Mouse (Mus musculus) telencephalon, adult 2 months (tissue): Measurements from ENCODE around the gene Nop9.

Experiments used
- DNase-seq: peaks from one replicate; pipeline ENCODE4 v3.0.0-alpha.2; 2011; ENCODE audit warnings: low read depth, low spot score

Nop9 gene

DNA sequence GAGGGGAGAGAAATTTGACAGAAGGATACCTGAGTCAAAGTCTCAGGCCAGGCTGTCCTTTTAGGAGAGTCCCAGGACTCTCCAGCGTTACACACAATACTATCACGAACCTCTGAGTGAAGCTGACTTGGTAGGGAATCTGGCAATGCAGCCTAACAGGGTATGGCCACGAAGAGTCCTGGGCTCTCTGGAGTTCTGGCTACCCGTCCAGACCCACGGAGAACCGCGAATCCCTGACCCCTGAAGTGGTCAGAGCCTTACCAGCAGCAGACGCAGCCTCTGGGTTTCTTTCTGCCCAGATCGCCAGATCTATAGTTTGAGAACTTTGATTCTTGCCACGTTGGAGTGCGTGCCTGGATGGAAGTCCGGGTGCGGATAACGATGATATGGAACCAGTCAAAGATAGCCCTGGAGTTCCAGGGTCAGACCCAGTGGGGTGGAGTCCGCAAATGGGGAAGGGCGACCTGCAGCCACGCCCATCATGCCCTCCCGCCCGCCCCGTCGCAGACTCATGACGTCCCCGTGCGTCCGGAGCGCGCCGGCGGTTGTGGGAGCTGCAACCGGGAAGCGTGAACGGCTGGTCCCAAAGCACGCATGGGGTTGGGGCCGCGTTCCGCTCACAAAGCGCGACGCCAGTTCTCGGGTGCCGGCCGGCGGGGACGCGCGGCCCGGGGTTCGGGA, at the start of gene Nop9, which contains the start of gene Dhrs1:
TSS of gene Nop9 (plus strand) at position 514 of the 681 bp plus-strand sequence.
TSS of gene Dhrs1 (minus strand) at position 511 of the 681 bp plus-strand sequence.
- peak; percentile 60 for DNase-seq

DNA sequence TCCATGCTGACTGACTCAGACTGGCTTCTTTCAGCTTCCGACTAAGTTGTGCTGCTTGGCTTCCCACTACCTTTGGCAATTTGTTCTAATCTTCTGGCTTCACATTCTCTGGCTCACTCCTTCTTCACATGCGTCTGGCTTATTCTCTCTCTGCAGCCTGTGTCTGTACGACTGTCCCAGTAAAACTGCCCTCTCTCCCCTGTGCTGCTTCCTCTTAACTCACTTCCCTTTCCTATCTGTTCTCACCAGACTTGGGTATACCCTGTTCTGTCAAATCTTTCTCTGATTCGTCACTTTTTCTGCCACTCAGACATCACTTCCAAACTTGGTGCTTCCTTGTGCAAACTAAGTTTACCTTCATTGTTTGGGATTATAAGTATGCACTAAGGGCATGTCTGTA, 48.3 kb upstream of the Nop9 start:
- DNase-seq = no peak

DNA sequence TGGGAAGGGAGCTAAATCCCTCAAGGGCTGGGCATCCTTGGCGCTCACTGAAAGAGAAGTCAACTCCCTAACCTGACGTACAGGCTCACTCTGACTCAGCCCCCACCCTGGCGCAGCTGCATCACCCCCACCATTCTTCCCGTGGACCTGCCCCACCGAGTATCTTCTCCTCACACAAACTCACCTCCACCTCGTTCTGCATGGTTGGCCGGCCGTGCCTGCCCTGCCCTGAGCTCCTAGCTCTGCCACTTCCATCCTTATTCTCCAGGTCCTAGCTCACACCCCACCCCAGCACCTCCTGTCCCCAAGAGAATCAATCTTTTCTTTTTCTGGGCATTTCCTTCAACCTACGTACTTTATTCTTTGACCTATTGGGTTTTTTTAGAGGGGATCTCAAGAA, 44.4 kb upstream of the Nop9 start:
- no peak for DNase-seq

DNA sequence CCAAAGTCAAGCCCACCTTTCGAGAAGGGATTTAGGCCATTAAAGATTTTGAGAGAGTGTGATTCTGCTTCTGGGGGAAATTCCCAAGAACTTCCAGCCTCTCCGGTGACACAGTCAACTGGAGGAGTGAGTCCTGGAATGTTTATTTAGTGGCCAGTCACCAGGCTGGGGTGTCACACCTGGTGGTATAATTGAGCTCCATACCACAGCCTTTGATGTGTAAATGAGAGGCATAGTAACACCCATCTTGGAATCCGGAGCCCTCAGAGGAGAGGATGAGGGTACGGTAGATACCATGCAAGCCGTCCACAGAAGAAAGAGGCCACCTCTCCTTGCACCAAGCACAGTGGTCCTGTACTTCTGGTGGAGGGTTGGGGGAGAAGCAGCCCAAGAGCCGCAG, 42.7 kb upstream of the Nop9 start:
- DNase-seq = no peak

DNA sequence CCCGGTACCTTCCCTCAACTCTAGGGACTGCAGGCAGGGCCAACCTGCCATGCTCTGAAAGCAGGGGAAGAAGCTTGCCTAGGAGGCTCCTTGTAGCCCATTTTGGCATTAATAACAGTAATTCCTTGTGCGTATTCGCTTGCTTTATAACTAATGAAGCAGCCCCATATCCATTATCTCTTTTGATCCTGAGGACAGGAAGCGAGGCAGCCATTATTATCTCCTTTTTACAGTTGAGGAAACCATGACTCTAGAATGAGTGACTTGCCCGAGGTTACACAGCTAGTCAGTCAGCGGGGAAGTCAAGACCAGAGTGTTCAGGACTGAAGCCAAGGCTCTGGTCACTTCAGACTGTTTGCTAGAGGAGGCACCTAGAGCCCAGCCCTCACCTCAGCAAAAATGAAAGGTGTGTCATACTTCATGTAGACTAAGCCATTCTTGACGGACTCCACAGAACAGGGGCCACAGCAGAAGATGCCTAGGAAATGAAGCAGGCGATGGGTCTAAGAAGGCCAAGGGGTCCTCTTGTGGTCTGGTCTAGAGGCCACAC, 39.4 kb upstream of the Nop9 start:
- DNase-seq = no peak

DNA sequence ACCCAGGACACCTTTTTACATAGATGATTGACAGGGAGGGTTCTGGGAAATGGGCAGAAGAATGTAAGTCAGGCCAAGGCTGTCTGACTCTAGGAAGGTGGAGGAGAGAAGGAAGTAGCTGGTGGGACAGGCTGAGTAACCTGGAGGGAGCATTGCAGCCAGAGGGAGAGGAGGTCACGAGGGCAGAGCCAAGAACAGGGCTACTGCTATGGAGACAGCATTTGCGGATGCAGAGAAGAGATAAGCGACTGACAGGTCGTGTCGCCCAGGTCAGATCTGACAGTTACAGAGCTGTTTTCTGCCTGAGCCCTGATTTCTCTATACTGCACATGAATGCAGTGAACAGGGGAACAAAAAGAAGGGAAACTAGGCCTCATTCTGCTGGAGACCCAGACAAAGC, 38.1 kb upstream of the Nop9 start:
- no peak for DNase-seq

DNA sequence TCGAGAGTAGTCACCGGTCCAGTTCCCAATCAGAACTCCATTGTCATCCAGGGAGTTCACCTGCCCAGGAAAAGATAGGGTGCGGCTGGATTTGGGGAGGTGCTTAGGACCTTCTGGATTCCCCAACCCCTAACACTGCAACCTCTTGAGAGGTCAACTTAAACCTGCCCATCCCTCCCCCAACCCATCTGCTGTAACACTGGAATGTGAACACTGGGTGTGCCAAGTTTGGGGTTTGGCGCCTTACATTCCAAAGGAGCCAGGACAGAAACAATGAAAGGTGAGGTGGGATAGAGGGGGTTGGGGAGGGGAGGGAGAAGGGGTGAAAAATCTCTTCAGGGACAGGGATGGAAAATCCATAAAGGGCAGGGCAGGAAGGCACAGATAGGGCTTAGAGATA, 36.0 kb upstream of the Nop9 start:
- DNase-seq = no peak

DNA sequence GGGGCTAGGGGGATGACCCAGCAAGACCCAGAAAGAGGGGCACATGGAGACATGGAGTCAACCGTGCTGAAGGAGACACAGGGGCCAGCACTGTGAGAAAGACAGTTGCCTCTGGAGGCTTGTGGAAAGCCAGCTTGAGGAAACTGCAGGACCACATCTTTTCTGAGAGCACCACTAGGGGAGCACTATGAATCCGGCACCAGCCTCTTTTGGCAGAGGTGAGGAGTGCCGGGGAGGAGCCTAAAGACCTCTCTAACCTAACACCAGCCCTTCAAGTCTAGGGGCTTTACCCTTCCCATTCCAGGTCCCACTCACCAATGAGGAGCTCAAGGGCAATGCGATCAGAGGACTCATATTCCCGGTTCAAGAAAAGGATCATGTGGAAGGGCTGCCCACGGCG, 33.7 kb upstream of the Nop9 start:
- no peak for DNase-seq

DNA sequence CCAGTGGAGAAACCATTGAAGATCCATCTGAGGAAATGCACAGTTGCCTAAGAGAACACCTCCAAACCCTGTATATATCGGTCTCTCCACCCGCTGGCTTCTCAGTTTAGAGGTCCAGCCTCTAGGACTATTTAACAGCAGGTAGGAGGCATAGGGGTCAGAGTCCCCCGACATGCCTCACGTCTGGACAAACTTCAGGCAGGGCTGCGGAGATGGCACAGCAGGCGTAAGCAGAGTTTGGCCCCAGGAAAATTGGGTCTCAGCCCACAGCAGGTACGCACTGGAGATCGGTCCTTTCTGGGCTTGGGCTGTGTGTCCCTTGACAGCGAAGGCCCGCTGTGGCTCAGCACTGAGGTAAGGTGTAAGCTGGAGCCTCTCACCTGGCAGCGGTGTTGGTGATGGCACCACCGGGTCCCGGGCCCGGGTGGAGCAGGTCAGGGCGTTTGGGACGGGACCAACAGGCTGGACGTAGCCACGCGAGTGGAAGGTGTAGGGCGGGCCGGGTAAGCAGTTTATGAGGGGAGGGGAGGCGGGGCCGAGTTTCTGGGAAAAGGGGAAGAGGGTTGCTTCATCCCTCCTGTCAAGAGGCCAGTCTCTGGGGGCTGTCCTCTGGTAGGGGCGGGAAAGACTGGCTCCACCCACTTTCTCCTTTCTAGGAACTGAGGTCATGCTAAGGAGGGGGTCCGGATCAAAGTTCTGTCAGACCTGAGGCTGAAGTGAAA, 32.3 kb upstream of the Nop9 start:
- DNase-seq = no peak

DNA sequence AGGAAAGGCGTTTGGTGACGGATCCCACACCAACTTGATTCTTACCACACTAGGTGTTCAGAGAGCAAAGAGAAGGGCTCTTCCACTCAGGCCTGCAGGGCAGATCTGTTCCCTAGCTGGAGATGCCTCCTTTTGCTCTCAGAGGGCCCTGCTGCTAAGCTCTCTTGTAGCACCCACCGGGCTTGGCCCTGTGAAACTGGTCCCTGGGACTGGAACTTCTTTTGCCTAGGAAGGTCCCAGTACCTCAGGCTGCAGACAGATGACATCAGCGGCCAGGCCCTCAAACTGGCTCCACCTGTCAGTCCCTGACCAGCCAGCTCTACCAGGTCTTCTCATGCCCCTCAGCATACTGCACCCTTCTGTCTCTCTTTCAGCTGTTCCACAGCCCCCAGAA, 31.8 kb upstream of the Nop9 start, which contains the start of gene Tgm1:
TSS of gene Tgm1 (minus strand) at position 198 of the 394 bp plus-strand sequence.
- DNase-seq = no peak

DNA sequence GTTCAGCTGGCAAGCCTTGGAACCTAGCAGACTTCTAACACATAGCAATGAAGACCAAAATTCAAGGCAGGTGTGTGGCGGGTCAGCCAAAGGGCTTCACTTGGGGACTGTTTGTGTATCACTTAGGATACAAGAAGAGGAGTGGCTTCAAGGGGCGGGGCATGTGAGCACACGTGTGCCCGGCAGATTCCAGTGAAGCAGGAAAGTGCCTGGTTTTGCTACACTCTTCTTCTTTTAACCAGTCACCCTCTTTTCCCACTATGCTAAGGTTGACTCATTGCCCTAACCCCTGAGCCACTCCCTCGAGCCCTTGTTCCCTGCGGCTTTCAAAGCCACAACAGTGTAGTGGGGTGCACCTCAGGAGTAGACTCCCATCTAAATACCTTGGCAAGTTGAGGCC, 30.6 kb upstream of the Nop9 start:
- no peak for DNase-seq

DNA sequence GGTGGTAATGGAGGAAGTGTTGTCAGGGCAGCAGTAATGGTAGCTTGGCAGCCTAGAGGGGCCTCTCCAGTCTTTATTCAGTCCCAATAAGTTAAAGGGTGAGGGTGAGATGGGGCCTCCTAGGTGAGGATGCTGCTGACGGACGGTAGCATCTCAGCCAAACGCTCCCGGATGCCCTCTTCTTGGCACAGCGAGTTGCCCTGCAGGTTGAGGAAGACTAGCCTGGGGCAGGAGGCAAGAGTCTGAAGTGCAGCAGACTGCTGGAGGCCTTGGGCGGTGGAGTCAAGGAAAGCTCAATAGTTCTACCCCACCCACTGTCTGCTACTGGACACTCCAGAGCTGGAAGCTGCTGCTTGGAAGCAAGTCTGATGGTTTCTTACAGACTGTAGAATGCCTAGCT, 29.2 kb upstream of the Nop9 start:
- DNase-seq = no peak

DNA sequence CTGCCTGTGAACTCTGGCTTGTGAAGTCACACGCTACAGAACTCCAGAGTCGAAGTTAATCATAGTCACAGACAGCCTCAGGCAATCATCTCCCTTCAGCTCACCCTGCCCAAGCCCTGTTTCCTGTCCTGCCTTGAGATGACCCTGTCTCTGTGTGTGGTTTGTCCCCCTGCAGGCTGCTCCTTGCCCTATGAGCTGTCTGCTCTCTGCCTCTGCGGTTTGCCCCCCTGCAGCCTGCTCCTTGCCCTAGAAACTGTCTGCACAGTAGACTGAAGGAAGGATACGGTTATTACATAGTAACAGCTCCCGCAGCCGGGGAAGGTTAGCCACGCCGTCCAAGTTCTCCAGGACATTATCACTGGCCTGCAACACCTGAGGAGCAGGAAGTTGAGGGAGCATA, 28.6 kb upstream of the Nop9 start:
- DNase-seq = no peak

DNA sequence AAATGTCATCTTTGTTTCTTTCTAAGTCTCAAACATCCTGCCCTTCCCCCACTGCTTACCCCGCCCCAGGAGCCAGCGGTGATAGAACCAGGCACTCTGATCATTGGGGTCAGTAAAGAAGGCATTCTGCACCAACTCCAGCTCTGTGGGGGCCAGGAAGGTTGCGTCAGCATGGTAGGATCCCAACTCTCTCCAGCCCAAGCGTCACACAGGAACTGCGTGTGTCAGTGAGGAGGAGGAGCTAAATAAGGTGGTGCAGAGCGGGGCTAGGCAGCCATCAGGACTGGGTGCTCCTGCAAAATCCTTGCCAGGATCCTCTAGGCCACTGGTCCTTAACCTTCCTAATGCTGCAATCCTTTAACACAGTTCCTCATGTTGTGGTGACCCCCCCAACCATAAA, 25.8 kb upstream of the Nop9 start:
- no peak for DNase-seq

DNA sequence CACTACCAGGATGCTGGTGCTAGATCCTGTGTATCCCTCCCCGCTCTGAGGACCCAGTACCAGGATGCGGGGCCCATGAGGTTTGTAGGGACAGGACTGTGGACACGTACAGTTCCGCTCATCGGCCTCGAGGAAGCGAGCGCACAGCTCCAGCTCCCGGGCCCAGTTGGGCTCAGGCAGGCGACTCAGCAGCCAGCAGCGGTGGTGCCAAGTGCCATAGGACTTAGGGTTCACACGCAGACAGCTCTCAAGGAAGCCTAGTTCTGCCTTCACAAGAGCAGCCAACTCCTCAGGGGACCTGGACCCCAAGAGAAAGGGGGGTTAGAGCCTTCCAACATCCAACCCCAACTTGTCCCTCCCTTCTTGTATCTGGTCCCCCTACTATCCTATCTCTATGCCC, 24.8 kb upstream of the Nop9 start:
- no peak for DNase-seq

DNA sequence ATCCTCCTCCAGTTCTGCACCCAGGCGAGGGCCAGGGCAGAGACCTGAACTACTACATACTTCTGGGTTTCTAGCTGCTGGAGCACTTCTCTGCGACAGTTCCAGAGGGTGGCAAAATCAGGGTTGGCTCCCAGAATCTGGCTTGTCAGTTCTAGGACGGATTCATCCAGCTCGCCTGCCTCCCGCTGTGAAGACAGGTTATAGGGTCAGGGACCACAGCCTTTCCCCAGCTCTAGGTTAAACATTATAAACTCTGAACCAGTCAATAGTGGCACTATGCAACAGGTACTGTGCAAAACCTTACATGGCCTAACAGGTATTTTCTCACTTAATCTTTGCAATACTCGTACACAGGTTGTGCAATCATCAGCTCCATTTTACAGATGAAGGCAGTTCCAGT, 24.4 kb upstream of the Nop9 start:
- no peak for DNase-seq

DNA sequence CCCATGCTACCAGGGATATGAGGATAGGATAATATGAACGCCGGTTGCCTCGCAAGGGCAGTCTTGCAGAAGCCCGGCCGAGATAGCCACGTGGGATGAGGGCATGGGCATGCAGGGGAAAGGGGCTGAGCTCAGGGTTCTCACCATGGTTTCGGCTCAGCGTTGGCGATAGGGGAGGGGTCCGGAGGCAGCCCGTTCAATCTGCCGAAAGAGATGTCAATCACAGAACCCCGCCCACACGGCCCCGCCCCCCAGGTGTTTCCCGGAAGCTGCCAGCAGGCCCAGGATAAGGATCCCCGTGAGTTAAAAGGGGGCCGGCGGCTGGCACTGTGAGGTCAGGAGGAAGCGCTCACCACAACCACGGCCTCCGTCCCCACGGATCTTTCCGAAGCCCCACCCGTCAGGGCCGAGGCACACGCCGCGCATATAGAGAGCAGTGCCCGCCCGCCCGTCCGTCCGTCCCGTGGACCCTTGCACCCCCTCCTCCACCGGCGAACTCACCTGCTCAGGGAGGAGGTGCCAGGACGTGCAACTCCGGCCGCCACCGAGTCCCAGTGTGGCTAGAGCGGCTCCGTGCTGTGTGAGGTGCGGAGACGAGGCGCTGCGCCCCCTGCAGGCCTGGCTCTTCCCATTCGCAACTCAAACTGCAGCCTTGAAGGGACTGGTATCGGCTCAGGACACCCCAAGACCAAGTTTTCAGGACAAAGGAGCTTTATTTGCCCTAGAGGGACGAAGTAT, 23.6 kb upstream of the Nop9 start, which contains the start of gene Rabggta:
TSS of gene Rabggta (minus strand) at position 564 of the 738 bp plus-strand sequence.
- DNase-seq = peak; percentile 92

DNA sequence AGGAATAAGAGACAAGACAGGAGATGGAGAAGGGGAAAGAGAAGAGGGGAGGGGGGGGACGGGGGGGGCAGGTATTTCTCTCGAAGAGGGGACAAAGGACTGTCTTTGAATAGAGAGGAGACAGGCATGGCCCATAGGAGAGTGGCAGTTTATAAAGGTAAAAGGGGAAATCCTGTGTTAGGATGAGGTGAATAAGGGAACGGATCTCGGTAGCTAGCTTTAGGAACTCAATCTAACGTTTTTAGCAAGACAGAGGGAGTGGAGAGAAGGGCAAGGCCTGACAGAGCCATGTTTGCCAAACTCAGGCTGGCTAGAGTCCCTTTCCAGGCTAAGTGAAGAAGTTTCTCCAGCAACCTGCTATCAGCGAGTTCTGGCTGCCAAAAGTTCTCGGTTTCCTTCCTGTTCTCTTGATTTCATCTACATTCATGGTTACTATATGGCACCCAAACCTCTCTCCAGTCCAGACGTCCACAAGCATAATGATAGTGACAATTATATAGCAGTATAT, 23.0 kb upstream of the Nop9 start:
- no peak for DNase-seq

DNA sequence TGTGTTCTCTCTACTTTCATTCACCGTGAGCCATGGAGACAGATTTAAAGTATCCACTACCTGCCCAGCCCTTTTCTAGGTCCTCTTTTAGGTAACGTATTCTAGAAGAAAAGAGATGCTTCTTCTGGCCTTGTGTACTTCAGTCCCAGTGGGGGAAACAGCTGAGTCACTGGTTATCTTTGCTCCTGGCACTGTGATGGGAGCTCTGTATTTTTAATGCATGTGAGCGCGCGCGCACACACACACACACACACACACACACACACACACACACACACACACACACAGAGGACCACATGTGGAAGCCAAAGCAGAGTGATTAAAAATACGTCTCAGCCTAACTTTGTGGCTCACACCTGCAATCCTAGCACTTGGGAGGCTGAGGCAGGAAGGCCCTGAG, 22.1 kb upstream of the Nop9 start:
- DNase-seq = no peak

DNA sequence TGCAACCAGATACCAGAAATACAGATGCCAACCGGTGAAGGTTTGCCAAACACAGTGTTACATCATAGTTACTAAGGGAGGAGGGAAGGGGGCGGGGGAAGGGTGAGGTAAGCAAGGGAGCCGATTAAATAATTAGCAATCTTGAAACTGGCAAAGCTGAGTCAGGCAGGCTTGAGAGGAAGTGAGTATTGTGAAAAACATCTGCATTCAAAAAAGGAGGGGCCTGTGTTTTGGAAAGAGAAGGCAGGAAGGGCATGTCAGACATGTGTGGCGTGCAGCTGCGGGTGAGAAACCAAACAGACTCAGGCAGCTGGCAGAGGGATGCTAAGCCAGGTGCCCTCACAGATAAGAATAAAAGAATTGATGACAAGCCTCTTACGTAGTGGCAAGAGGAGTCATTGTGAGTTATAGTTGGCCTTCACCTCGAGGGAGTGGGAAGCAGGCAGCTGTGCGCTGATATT, 21.1 kb upstream of the Nop9 start:
- DNase-seq = no peak

DNA sequence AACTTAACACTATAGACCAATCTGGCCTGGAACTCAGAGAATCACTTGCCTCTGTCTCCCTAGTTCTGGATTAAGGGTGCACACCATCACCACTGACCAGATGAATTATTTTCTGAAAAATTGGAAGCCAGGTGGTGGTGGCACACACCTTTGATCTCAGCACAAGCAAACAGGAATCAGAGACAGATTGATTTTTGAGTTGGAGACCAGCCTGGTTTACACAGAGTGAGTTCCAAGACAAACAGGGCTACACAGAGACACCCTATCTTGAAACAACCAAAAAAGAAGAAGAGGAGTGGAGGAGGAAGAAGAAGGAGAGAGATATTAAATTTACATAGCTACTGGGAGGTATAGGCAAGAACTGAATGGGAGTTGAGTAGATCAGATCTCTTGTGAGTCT, 19.2 kb upstream of the Nop9 start:
- no peak for DNase-seq
